Mouse (Mus musculus): ENCODE results near the gene Chuk. TPM values are rescaled to one million over a fixed set of nuclear protein-coding genes. Genes with fewer than 3 reads are reported as not detected.

Chuk gene
- 55.8 and 62.6 TPM in 2 replicates for polyA plus RNA-seq (2015; fragmentation: Nextera tagmentation; extraction: Ambion mirVana)

GRCm38 (mm10) chr19:44106831-44107660, at the start of gene Chuk:
TSS of gene Chuk (minus strand) at chr19:44107480.
- H3K4me2 ChIP-seq: peak within 1 kb of the TSS; percentile 86
- peak; percentile 99 for ATAC-seq (ENCODE audit: low FRiP score)
- H3K9ac ChIP-seq (replicated peaks): peak within 1 kb of the TSS; percentile 95
- H3K27me3 ChIP-seq (replicated peaks): no peaks in the 10 kb centered on the region
- H3K36me3 ChIP-seq: peaks cover 21% of the 10 kb centered on the region
- peak within 1 kb of the TSS; percentile 83 for H3K27ac ChIP-seq (replicated peaks)
- H3K9me3 ChIP-seq (replicated peaks): no peaks in the 10 kb centered on the region
- peak within 1 kb of the TSS; percentile 94 for H3K4me3 ChIP-seq (replicated peaks)
- peaks cover 36% of the 10 kb centered on the region for H3K4me1 ChIP-seq
- WGBS: 1% methylated on average over 67 of the region's 67 CpGs

GRCm38 (mm10) chr19:44157005-44157404, 49.7 kb upstream of the Chuk start:
- Histone ChIP-seq H3K36me3 (no peaks in the 10 kb centered on the region), H3K27ac (replicated peaks) (no peak overlapping the region), H3K9ac (replicated peaks) (no peak overlapping the region), H3K4me1 (no peaks in the 10 kb centered on the region), H3K27me3 (replicated peaks) (peaks cover 28% of the 10 kb centered on the region), H3K4me2 (no peak overlapping the region), H3K4me3 (replicated peaks) (no peak overlapping the region), H3K9me3 (replicated peaks) (no peaks in the 10 kb centered on the region)
- WGBS: 98% methylated on average over 10 of the region's 10 CpGs
- no peak for ATAC-seq (ENCODE audit: low FRiP score)

- WGBS: 81% methylated on average over 5 of the region's 5 CpGs
- Histone ChIP-seq H3K4me2 (no peak overlapping the region), H3K27me3 (replicated peaks) (peaks cover 37% of the 10 kb centered on the region), H3K36me3 (no peaks in the 10 kb centered on the region), H3K4me1 (no peaks in the 10 kb centered on the region), H3K9me3 (replicated peaks) (no peaks in the 10 kb centered on the region), H3K4me3 (replicated peaks) (no peak overlapping the region), H3K27ac (replicated peaks) (no peak overlapping the region), H3K9ac (replicated peaks) (no peak overlapping the region)
- ATAC-seq (ENCODE audit: low FRiP score): no peak
These were observed 46.5 kb upstream of the Chuk start for GRCm38 (mm10) chr19:44153781-44154180.

- H3K4me3 ChIP-seq (replicated peaks): no peak overlapping the region
- H3K9me3 ChIP-seq (replicated peaks): no peaks in the 10 kb centered on the region
- H3K4me2 ChIP-seq: no peak overlapping the region
- H3K27me3 ChIP-seq (replicated peaks): peaks cover 27% of the 10 kb centered on the region
- peaks cover 21% of the 10 kb centered on the region for H3K4me1 ChIP-seq
- no peak for ATAC-seq (ENCODE audit: low FRiP score)
- no peak overlapping the region for H3K9ac ChIP-seq (replicated peaks)
- H3K27ac ChIP-seq (replicated peaks): no peak overlapping the region
- 82% methylated on average over 2 of the region's 2 CpGs for WGBS
- H3K36me3 ChIP-seq: no peaks in the 10 kb centered on the region; the same call in none of the 2 replicates
These were observed 41.7 kb upstream of the Chuk start for GRCm38 (mm10) chr19:44148991-44149390.

GRCm38 (mm10) chr19:44148345-44148744, 41.1 kb upstream of the Chuk start:
- whole genome bisulfite sequencing: 35% methylated on average over 2 of the region's 2 CpGs
- Histone ChIP-seq H3K9me3 (replicated peaks) (no peaks in the 10 kb centered on the region), H3K4me3 (replicated peaks) (no peak overlapping the region), H3K27ac (replicated peaks) (no peak overlapping the region), H3K9ac (replicated peaks) (no peak overlapping the region), H3K4me2 (no peak overlapping the region), H3K36me3 (peaks cover 6% of the 10 kb centered on the region), H3K4me1 (peaks cover 21% of the 10 kb centered on the region), H3K27me3 (replicated peaks) (peaks cover 23% of the 10 kb centered on the region)
- ATAC-seq (ENCODE audit: low FRiP score): no peak

- peaks cover 20% of the 10 kb centered on the region for H3K36me3 ChIP-seq
- peaks cover 21% of the 10 kb centered on the region for H3K4me1 ChIP-seq
- 98% methylated on average over 8 of the region's 8 CpGs for WGBS
- H3K27me3 ChIP-seq (replicated peaks): peaks cover 13% of the 10 kb centered on the region
- H3K27ac ChIP-seq (replicated peaks): no peak overlapping the region
- no peak overlapping the region for H3K4me3 ChIP-seq (replicated peaks)
- H3K4me2 ChIP-seq: no peak overlapping the region
- H3K9ac ChIP-seq (replicated peaks): no peak overlapping the region
- ATAC-seq (ENCODE audit: low FRiP score): no peak
- H3K9me3 ChIP-seq (replicated peaks): no peaks in the 10 kb centered on the region
These were observed 39.7 kb upstream of the Chuk start for GRCm38 (mm10) chr19:44146951-44147350.

GRCm38 (mm10) chr19:44146568-44146879, 39.2 kb upstream of the Chuk start:
- Histone ChIP-seq H3K9me3 (replicated peaks) (no peaks in the 10 kb centered on the region), H3K4me3 (replicated peaks) (peak overlapping the region; percentile 73), H3K4me2 (peak overlapping the region; percentile 77), H3K36me3 (peaks cover 23% of the 10 kb centered on the region), H3K4me1 (peaks cover 21% of the 10 kb centered on the region), H3K27me3 (replicated peaks) (peaks cover 12% of the 10 kb centered on the region), H3K27ac (replicated peaks) (peak overlapping the region; percentile 77), H3K9ac (replicated peaks) (peak overlapping the region; percentile 77)
- 65% methylated on average over 9 of the region's 9 CpGs for WGBS
- peak; percentile 67 for ATAC-seq (ENCODE audit: low FRiP score)

GRCm38 (mm10) chr19:44145702-44146567, 38.7 kb upstream of the Chuk start, which contains the start of gene Bloc1s2:
TSS of gene Bloc1s2 (minus strand) at chr19:44146446.
- Histone ChIP-seq H3K4me3 (replicated peaks) (peak within 1 kb of the TSS; percentile 73), H3K36me3 (peaks cover 28% of the 10 kb centered on the region), H3K27ac (replicated peaks) (peak within 1 kb of the TSS; percentile 77), H3K4me1 (peaks cover 21% of the 10 kb centered on the region), H3K9me3 (replicated peaks) (no peaks in the 10 kb centered on the region), H3K27me3 (replicated peaks) (peaks cover 12% of the 10 kb centered on the region), H3K9ac (replicated peaks) (peak within 1 kb of the TSS; percentile 77), H3K4me2 (peak within 1 kb of the TSS; percentile 77)
- peak; percentile 93 for ATAC-seq (ENCODE audit: low FRiP score)
- WGBS: 2% methylated on average over 46 of the region's 46 CpGs

GRCm38 (mm10) chr19:44144366-44144765, 37.1 kb upstream of the Chuk start:
- no peak overlapping the region for H3K4me3 ChIP-seq (replicated peaks)
- peaks cover 21% of the 10 kb centered on the region for H3K4me1 ChIP-seq
- no peak overlapping the region for H3K27ac ChIP-seq (replicated peaks)
- ATAC-seq (ENCODE audit: low FRiP score): no peak
- H3K36me3 ChIP-seq: peaks cover 40% of the 10 kb centered on the region
- H3K27me3 ChIP-seq (replicated peaks): peaks cover 9% of the 10 kb centered on the region
- WGBS: 93% methylated on average over 9 of the region's 9 CpGs
- no peak overlapping the region for H3K9ac ChIP-seq (replicated peaks)
- H3K4me2 ChIP-seq: no peak overlapping the region
- no peaks in the 10 kb centered on the region for H3K9me3 ChIP-seq (replicated peaks)

- WGBS: 31% methylated on average over 7 of the region's 7 CpGs
- Histone ChIP-seq H3K4me3 (replicated peaks) (peak overlapping the region; percentile 66), H3K27me3 (replicated peaks) (no peaks in the 10 kb centered on the region), H3K4me2 (peak overlapping the region; percentile 61), H3K9ac (replicated peaks) (no peak overlapping the region), H3K4me1 (peaks cover 14% of the 10 kb centered on the region), H3K36me3 (peaks cover 38% of the 10 kb centered on the region), H3K27ac (replicated peaks) (peak overlapping the region; percentile 65), H3K9me3 (replicated peaks) (no peaks in the 10 kb centered on the region)
- peak; percentile 46 for ATAC-seq (ENCODE audit: low FRiP score)
These were observed 28.7 kb upstream of the Chuk start for GRCm38 (mm10) chr19:44135960-44136485.

GRCm38 (mm10) chr19:44135072-44135959, 28.0 kb upstream of the Chuk start, which contains the start of gene Cwf19l1:
TSS of gene Cwf19l1 (minus strand) at chr19:44135876.
- WGBS: under 1% methylated on average over 45 of the region's 45 CpGs
- H3K9me3 ChIP-seq (replicated peaks): no peaks in the 10 kb centered on the region
- peaks cover 40% of the 10 kb centered on the region for H3K36me3 ChIP-seq
- H3K27ac ChIP-seq (replicated peaks): peak within 1 kb of the TSS; percentile 97
- peak within 1 kb of the TSS; percentile 66 for H3K4me3 ChIP-seq (replicated peaks)
- peak within 1 kb of the TSS; percentile 76 for H3K9ac ChIP-seq (replicated peaks)
- peaks cover 14% of the 10 kb centered on the region for H3K4me1 ChIP-seq
- H3K27me3 ChIP-seq (replicated peaks): no peaks in the 10 kb centered on the region
- H3K4me2 ChIP-seq: peak within 1 kb of the TSS; percentile 63
- peak; percentile 89 for ATAC-seq (ENCODE audit: low FRiP score)
